Mouse (Mus musculus): ENCODE measurements at regions not wholly inside any gene's neighbourhood (a gene's known extent, or its start where the extent isn't known, plus 50 kb on each side); places are given as distances from the start of the nearest gene placed in this dataset.

GRCm38 (mm10) chr8:107656622-107657021 is 68.4 kb upstream of the Psmd7 start:
- TF ChIP-seq POLR2A (IDR thresholded peaks at IDR 0.05; ENCODE audit: extremely low read depth, insufficient read depth, low read length), result no peak
- TF ChIP-seq CTCF (IDR thresholded peaks at IDR 0.05; ENCODE audit: low read depth, low read length), result peak; percentile 11; the same call in 1 of the 2 replicates
- no peak overlapping the region for H3K27ac ChIP-seq (replicated peaks; ENCODE audit: insufficient read depth, low read depth, low read length)
- no peak for DNase-seq (ENCODE audit: extremely low read depth, low read depth, low spot score)
- no peaks in the 10 kb centered on the region for H3K79me2 ChIP-seq (ENCODE audit: control insufficient read depth, insufficient read depth, low read length)
- H3K4me1 ChIP-seq (ENCODE audit: control insufficient read depth, insufficient read depth, low read length), result no peaks in the 10 kb centered on the region
- H3K9ac ChIP-seq (ENCODE audit: low read depth, low read length), result no peak overlapping the region
- WGBS, result 78% methylated on average over 5 of the region's 5 CpGs
- H3K36me3 ChIP-seq (ENCODE audit: control insufficient read depth, insufficient read depth, low read length), result no peaks in the 10 kb centered on the region
- no peak overlapping the region for H3K4me3 ChIP-seq (ENCODE audit: insufficient read depth, low read depth, low read length)
- no peaks in the 10 kb centered on the region for H3K27me3 ChIP-seq (ENCODE audit: control insufficient read depth, insufficient read depth, low read length)

- no peak overlapping the region for H3K27ac ChIP-seq (replicated peaks; ENCODE audit: insufficient read depth, low read depth, low read length)
- no peak overlapping the region for H3K4me3 ChIP-seq (ENCODE audit: insufficient read depth, low read depth, low read length)
- no peaks in the 10 kb centered on the region for H3K36me3 ChIP-seq (ENCODE audit: control insufficient read depth, insufficient read depth, low read length)
- no peak overlapping the region for H3K9ac ChIP-seq (ENCODE audit: low read depth, low read length)
- DNase-seq (ENCODE audit: extremely low read depth, low read depth, low spot score), result no peak
- no peaks in the 10 kb centered on the region for H3K79me2 ChIP-seq (ENCODE audit: control insufficient read depth, insufficient read depth, low read length)
- no peaks in the 10 kb centered on the region for H3K4me1 ChIP-seq (ENCODE audit: control insufficient read depth, insufficient read depth, low read length)
- no peaks in the 10 kb centered on the region for H3K27me3 ChIP-seq (ENCODE audit: control insufficient read depth, insufficient read depth, low read length)
- 95% methylated on average over 4 of the region's 4 CpGs for WGBS
- no peak for TF ChIP-seq CTCF (IDR thresholded peaks at IDR 0.05; ENCODE audit: low read depth, low read length)
- TF ChIP-seq POLR2A (IDR thresholded peaks at IDR 0.05; ENCODE audit: extremely low read depth, insufficient read depth, low read length), result no peak
Measured at GRCm38 (mm10) chr8:107657741-107658140, 69.5 kb upstream of the Psmd7 start.

GRCm38 (mm10) chr8:107658386-107658785 is 70.1 kb upstream of the Psmd7 start:
- no peak overlapping the region for H3K27ac ChIP-seq (replicated peaks; ENCODE audit: insufficient read depth, low read depth, low read length)
- no peak for DNase-seq (ENCODE audit: extremely low read depth, low read depth, low spot score)
- WGBS, result 91% methylated on average over 6 of the region's 6 CpGs
- no peaks in the 10 kb centered on the region for H3K36me3 ChIP-seq (ENCODE audit: control insufficient read depth, insufficient read depth, low read length)
- H3K79me2 ChIP-seq (ENCODE audit: control insufficient read depth, insufficient read depth, low read length), result no peaks in the 10 kb centered on the region
- no peaks in the 10 kb centered on the region for H3K4me1 ChIP-seq (ENCODE audit: control insufficient read depth, insufficient read depth, low read length)
- H3K9ac ChIP-seq (ENCODE audit: low read depth, low read length), result no peak overlapping the region
- H3K4me3 ChIP-seq (ENCODE audit: insufficient read depth, low read depth, low read length), result no peak overlapping the region
- H3K27me3 ChIP-seq (ENCODE audit: control insufficient read depth, insufficient read depth, low read length), result no peaks in the 10 kb centered on the region
- TF ChIP-seq POLR2A (IDR thresholded peaks at IDR 0.05; ENCODE audit: extremely low read depth, insufficient read depth, low read length), result no peak
- no peak for TF ChIP-seq CTCF (IDR thresholded peaks at IDR 0.05; ENCODE audit: low read depth, low read length)

- Histone ChIP-seq H3K27ac (replicated peaks; ENCODE audit: insufficient read depth, low read depth, low read length) (no peak overlapping the region), H3K4me3 (ENCODE audit: insufficient read depth, low read depth, low read length) (no peak overlapping the region), H3K4me1 (ENCODE audit: control insufficient read depth, insufficient read depth, low read length) (no peaks in the 10 kb centered on the region), H3K27me3 (ENCODE audit: control insufficient read depth, insufficient read depth, low read length) (no peaks in the 10 kb centered on the region), H3K79me2 (ENCODE audit: control insufficient read depth, insufficient read depth, low read length) (no peaks in the 10 kb centered on the region), H3K36me3 (ENCODE audit: control insufficient read depth, insufficient read depth, low read length) (no peaks in the 10 kb centered on the region), H3K9ac (ENCODE audit: low read depth, low read length) (no peak overlapping the region)
- no peak for TF ChIP-seq CTCF (IDR thresholded peaks at IDR 0.05; ENCODE audit: low read depth, low read length)
- no peak for TF ChIP-seq POLR2A (IDR thresholded peaks at IDR 0.05; ENCODE audit: extremely low read depth, insufficient read depth, low read length)
- 91% methylated on average over 6 of the region's 6 CpGs for WGBS
- no peak for DNase-seq (ENCODE audit: extremely low read depth, low read depth, low spot score)
Measured at GRCm38 (mm10) chr8:107660624-107661023, 72.4 kb upstream of the Psmd7 start.

- no peaks in the 10 kb centered on the region for H3K36me3 ChIP-seq (ENCODE audit: control insufficient read depth, insufficient read depth, low read length)
- no peaks in the 10 kb centered on the region for H3K79me2 ChIP-seq (ENCODE audit: control insufficient read depth, insufficient read depth, low read length)
- WGBS, result 91% methylated on average over 5 of the region's 5 CpGs
Measured at GRCm38 (mm10) chr8:107669608-107670007, 81.3 kb upstream of the Psmd7 start.

DNA sequence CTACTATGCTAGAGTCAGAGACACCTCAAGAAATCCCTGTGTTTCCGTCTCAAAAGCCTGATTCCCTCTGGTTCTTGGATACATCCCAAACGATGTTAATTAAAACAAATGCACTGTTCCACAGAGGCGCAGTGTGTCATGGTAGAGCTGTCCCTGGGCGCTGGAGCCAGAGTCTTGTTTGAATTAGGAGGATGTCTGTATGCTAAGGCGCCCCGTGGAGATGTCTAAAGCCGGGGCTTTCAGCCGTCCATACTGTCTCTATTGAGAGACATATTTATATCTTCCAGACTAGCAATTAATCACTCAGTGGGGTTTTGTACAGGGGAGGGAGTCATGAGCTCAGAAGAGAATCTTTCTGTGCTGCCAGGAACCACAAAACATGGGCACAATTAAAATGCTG is 83.2 kb upstream of the Psmd7 start:
- no peak for TF ChIP-seq CTCF (IDR thresholded peaks at IDR 0.05; ENCODE audit: low read depth, low read length)
- TF ChIP-seq POLR2A (IDR thresholded peaks at IDR 0.05; ENCODE audit: extremely low read depth, insufficient read depth, low read length), result no peak

More at GRCm38 (mm10) chr8:107669608-107670007, 81.3 kb upstream of the Psmd7 start:
- H3K4me3 ChIP-seq (ENCODE audit: insufficient read depth, low read depth, low read length), result no peak overlapping the region
- no peaks in the 10 kb centered on the region for H3K27me3 ChIP-seq (ENCODE audit: control insufficient read depth, insufficient read depth, low read length)
- no peak overlapping the region for H3K9ac ChIP-seq (ENCODE audit: low read depth, low read length)
- TF ChIP-seq CTCF (IDR thresholded peaks at IDR 0.05; ENCODE audit: low read depth, low read length) (no peak), POLR2A (IDR thresholded peaks at IDR 0.05; ENCODE audit: extremely low read depth, insufficient read depth, low read length) (no peak)
- no peak overlapping the region for H3K27ac ChIP-seq (replicated peaks; ENCODE audit: insufficient read depth, low read depth, low read length)
- no peaks in the 10 kb centered on the region for H3K4me1 ChIP-seq (ENCODE audit: control insufficient read depth, insufficient read depth, low read length)
- no peak for DNase-seq (ENCODE audit: extremely low read depth, low read depth, low spot score)

More for the DNA sequence above, 83.2 kb upstream of the Psmd7 start:
- Histone ChIP-seq H3K36me3 (ENCODE audit: control insufficient read depth, insufficient read depth, low read length) (no peaks in the 10 kb centered on the region), H3K9ac (ENCODE audit: low read depth, low read length) (no peak overlapping the region), H3K27ac (replicated peaks; ENCODE audit: insufficient read depth, low read depth, low read length) (no peak overlapping the region), H3K4me3 (ENCODE audit: insufficient read depth, low read depth, low read length) (no peak overlapping the region), H3K27me3 (ENCODE audit: control insufficient read depth, insufficient read depth, low read length) (no peaks in the 10 kb centered on the region), H3K79me2 (ENCODE audit: control insufficient read depth, insufficient read depth, low read length) (no peaks in the 10 kb centered on the region), H3K4me1 (ENCODE audit: control insufficient read depth, insufficient read depth, low read length) (no peaks in the 10 kb centered on the region)
- DNase-seq (ENCODE audit: extremely low read depth, low read depth, low spot score), result no peak
- 68% methylated on average over 8 of the region's 8 CpGs for WGBS
